Mouse (Mus musculus): ENCODE measurements around the gene Pfpl.

DNA sequence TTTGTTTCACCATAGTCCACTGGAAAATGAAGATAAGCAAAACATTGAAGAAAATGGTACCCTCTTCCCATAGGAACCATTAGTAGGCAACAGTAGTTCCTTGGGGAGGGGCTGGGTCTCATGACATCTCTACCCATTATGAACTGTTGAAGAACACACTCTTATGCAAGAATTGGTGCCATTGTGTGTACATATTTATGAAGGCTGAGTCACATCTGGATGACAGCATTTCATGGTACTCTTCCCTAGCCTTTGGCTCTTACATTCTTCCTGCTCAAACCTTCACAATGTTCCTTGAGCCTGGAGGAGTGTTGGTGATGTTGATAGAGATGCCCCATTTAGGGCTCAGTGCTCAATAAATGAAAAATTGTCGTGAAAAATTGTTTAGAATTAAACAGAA, 11.9 kb downstream of the Pfpl start:
- TF ChIP-seq POLR2A (IDR thresholded peaks at IDR 0.05; ENCODE audit: insufficient read depth, low read depth, low read length) = no peak
- no peak for TF ChIP-seq CTCF (IDR thresholded peaks at IDR 0.05; ENCODE audit: insufficient read depth, low read depth, low read length)

Data from olfactory bulb, adult 2 months (tissue).